Mouse (Mus musculus) frontal cortex, postnatal 36 days (tissue): ENCODE measurements around the gene Gmds.
A peak's percentile ranks its signal among the peaks of the same experiment; 100 is the strongest.

Source experiments
- DNase-seq, 2 experiments: peaks; one replicate each; pipeline ENCODE4 v3.0.0; 2022; ENCODE audit warnings: low spot score in 2 of 2

The Gmds gene

DNA sequence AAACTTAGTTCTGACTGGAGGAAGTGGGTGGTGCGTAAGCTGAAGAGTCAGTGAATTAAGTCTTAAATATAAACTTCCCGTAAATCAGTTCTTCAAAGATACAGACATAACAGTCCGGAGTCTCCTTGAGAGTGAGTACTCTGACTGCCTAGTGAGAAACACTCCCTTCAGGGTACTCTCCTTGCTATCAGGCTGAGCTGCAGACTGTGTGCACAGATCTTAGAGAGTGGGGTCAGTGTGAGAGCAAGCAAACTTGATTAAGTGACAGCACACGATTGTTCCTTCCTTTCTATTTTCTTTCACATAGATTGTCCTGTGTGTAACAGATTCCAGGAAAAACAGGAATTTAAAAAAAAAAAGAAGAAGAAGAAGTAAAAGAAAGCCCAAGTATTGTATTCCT is 382.4 kb downstream of the Gmds start:
- DNase-seq: no peak

DNA sequence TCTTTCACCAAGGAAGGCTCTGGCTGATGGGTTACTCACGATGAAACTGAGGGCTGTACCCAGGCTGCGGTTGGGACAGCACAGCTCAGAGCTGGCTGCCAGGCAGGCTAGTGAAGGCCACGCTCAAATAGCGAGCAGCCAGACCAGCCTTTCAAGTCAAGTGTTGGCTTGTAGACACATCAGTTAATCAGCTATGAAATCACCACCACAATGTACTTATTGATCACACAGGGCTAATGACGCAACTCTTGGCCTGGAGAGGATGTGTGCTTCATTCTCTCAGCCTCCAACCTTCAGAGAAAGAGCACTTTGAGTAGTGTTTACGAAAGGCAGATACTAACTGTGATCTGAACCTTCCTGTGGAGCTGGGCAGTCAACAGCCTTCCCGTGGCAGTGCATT is 383.4 kb downstream of the Gmds start:
- no peak for DNase-seq

DNA sequence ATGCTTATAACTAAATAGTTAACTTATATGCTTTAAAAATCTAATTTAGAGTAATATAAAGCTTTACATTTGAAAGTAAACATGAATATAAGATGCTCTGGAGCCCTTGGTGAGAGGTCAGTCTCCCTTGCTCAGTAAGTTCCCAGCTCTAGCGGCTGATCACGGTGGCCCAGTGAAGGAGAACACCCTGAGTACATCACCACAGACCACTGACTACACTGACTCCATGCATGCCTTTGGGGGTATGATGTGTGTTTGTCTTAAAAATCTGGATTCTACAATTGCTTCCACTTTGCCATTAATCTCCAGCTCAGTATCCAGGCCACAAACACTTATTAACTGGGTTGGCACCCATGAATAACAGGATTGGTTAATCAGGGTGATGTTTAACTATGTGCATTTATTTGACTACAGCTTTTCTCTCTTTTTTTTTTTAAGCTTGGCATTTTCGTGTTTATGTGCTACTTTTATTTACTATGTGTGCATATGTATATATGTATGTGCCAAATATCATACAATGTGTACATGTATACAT is 393.8 kb downstream of the Gmds start:
- DNase-seq: no peak

DNA sequence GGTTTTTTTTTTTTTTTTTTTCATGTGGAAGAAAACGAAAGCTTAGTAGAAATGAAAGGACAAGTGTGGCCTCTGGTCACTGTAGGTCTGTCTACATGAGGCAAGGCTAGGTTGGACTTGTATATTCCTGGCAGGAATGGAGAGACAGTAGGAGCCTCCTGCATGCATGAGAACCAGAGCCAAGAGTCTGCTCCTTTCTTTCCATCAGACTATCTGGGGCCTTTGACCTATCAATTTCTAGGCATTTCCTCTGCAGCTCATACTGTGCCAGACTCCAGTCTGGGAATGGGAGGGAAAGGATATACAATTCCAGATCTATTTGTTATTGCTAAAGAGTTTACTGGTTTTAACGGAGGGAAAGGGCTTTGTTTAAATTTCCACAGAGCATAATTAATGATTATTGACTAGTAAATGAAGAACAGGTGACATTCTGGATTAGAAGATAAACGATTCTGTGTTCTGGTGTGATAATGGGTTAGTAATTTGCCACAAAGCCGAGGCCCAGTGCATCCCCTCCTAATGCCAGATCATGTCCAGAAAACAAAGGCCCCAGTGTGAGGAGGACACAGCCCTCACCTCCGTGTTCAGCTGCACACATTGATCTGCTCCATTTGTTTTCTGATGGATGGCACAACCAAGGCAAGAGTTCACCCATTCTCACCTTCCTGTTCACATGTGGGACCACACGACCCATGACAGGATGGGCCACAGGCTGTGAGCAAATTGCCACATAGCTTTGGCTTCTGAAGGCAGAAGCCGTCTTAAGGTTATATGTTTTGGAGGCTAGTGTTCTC is 394.9 kb downstream of the Gmds start:
- DNase-seq: no peak

DNA sequence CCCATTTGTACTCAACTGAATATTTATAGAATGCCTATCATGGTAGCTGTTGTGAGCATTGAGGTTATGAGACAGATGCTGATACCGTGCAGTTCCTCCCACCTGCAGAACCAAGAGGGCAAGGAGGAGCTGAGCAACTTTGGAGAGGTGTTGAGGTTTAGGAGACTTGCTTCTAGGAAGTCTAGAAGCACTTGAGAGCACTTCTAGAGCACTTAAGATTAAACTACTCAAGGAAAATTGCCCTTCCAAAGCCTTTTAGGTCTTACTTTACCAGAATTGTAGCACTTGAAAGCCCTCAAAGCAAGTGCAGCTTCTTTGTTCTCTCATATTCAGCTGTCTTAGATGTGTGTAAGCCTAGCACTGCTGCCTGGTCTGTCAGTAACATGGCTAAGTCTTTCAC is 409.2 kb downstream of the Gmds start:
- DNase-seq: no peak

DNA sequence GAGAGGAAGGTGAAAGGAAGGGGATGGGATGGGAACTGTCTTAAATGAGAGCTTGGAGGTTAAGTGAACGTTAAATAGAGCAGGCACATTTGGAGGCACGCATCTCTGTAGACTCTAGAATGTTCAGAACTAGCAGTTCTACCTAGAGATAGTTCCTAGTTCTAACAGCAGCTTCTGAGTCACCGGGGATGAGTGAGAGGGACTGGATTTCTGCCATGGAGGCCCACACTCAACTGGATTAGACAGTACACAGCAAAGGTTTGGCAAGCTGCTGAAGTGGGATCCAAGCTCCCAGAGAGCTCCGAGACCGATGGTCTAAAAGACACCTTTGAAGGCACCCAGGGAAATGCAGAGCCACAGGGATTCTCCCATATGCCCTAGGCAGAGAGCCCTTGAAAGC is 411.9 kb downstream of the Gmds start:
- peak; percentile 55 to 69 for DNase-seq

DNA sequence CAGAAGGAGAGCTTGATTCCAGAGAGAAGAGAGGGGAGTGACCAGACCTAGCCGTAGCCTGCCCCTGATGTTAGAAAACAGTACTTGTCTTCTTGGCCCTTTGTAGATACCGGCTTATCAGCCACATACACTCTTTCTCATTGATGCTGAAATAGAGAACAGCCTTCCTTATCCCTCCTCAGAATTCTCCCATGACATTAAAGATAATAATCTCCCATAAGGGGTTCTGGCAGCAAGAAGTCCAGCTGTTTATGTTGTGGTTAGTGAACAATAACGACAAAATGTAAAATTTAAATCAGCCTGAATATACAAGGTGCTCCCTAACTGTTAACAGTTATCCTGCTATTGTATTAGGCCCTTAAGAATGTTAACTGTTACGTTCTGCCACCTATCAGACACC is 414.0 kb downstream of the Gmds start:
- no peak for DNase-seq

DNA sequence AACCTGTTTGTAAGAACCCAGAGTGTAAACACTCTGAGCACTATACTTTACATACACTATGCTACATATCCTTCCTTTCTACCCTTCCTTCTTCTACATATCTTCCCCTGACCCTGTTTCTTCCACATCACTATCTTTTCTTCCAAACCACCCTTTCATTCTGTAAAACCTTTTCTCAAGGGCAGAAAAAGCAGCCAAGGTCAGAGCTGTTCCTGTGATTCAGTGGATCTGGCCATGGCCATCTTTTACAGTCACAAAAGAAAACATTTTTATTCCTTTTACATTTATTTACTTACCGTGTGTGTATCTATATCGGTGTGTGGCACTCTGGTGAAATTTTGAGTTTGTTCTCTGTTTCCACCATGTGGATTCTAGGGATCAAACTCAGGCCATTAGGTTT is 418.8 kb downstream of the Gmds start:
- no peak for DNase-seq

DNA sequence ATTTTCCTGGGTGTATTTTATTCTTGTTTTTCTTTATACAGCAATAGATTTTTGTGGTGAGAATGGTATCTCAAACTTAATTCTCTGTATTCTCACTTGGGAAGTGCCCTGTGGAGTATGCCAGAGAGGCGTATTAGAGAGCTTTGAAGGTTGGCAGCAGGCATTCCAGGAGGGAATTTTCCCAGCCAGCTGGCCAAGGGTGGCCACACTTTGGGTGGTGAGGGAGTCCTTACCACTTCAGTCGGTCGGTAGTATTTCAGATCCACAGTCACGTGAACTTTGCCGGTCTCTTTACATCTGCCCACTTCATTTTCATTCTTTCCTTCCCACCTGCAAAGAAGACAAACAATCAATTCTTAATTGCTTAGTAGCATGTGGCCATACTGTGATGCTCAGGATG is 421.2 kb downstream of the Gmds start:
- DNase-seq: no peak

DNA sequence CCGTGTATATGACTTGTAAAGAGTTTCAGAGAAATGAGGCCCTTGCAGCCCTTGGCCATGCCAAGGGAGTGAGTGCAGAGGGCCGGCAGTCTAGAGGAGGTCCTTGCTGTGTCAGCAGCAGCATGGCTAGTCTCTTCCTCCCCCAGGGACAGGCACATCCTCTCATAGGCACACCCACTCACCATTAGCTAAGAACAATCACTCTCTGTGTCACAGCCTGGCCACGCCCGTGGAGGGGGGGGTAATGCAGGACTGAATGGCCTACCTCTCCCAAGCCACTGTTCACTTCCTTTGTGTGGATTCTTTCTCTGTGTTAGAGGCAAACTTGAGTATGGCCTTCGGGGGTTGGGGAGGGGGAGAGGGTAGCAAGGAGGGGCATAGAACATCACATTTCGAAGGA is 422.8 kb downstream of the Gmds start:
- DNase-seq: no peak

DNA sequence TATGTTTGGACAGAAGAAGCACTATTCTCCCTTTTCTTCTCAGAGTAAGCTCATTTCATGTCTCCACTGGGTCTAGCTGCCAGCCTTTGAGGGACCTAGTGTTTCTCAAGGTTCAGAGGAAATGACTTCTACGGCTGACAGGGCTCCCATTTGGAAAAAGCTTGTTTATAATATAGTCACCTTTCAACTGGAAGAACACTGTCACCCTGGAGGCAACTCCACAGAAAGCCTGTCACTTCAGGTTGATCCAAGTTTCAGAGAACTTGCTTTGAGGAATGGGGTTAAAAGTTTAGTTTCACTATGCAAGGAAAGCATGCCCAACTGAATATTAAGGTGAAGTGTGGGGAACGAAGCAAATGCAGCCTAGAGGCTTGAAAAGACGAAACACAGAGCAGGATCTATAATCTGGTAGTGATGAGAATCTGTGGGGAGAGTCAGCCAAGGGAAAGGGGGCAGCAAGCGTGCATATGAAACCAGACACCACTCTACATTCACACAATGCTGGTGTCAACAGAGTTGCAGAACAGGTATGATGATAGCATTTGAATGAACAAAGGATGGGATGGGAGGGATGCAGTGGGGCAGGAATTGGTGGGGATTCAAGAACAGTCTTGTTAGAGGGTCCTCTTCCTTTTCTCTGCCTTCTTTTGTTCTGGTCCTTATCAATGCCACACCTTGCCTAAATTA is 423.5 kb downstream of the Gmds start:
- no peak for DNase-seq

DNA sequence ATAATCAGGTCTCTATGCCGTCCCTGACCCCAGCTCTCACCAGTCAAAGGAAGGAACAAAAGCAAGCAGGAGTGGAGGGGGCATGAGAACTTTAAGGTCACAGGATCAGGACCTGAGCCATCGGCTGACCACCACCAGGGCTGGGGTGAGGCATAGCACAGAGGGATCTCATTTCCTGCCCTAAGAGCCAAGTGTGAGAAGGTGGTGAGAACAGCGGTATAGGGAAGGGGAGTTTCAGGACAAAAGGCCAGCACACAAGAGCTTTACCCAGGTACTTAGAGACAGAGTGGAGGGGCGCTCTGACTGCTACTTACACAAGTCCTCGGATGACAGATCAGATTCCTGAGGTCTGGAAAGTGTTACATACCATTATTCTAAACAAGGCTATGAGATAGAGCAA is 426.6 kb downstream of the Gmds start:
- DNase-seq: no peak

DNA sequence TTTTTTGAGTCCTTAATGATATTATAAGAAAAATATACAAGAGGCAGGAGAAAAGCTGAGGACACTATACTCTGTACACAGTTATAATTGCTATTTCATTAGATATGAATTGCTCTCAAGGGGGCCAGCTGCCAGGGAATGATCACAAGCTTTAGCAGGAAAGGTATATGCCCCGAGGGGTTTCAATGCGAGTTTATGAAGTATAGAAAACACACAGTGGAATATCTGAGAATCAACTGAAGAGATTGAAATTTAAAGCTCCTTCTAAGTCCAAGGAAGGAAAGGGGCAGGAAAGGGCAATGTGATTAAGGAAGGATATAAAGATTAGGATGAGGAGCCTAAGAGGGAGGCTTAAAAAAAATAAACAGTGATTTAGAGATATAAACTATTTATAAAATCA is 427.2 kb downstream of the Gmds start:
- DNase-seq: no peak

DNA sequence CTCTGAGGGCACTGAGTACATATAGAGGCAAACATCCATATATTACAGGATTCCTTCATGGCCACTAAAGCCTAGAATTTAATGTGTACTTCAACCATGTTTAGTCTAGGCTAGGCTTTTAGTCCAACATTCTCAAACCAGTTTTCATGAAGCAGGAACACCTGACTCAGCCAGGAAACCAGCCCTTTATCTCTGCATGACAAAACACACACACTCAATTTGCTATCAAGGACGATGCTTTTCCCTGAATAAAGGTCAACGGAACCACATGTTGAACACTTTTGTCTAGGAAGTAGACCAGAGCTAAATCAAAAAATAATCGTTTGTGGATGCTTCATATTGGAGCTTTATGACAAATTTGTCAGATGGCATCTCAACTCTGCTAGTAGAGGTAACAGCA is 429.5 kb downstream of the Gmds start:
- no peak for DNase-seq

DNA sequence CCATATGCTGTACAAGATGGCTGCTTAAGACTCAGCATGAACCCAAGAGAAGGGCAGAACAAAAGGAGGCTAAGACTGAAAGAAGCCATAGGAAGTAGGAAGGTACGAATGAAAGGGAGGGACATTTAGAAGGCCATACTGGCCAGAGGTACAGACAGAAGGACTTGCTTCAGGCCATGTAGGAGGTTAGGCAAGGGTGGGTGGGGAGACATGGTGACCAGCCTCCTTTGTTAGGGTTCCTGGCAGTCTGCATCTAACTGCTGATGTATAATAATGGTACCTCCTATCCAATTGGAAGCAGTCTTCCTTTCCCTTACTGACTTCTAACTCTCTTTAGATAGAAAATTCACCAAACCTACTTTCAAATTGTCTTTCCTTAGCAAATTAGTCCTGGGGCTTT is 432.0 kb downstream of the Gmds start:
- DNase-seq: no peak

DNA sequence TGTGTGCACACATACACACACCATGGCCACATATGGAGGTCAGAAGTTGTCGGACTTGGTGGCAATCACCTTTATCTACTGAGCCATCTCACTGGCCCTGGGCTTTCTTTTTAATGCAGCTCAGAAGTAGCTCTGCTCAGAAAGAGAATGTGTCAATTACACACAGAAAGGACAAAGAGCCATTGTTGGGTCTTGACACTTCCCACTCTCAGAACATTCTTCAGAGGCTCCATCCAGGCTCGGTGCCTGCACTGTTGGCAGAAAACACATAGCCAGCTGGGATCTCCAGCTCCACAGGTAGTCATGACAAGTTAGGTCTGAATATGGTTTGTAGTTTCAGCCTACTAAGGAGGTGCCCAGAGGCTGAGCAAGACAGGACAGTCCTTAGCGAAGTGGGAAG is 438.3 kb downstream of the Gmds start:
- peak in 1 of 2 experiments; percentile 22 for DNase-seq

DNA sequence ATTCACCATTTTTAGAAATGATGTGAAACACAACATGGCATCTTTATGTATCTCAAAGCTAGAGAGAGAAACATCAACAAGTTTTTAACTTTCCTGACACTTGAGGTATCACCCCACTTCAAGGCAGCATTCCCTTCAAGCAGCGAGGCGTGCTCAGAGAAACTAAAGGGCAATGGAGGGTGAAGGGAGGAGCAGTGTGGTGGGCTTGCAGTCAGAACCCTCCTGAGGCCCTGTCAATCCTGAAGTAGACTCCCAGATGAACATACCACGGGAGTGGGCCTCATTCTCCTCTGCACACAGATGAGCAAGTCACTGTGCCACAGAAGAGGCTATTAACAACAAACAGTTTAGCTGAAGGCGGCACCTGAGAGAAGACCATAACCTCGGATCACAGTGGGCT is 439.1 kb downstream of the Gmds start:
- DNase-seq: no peak

DNA sequence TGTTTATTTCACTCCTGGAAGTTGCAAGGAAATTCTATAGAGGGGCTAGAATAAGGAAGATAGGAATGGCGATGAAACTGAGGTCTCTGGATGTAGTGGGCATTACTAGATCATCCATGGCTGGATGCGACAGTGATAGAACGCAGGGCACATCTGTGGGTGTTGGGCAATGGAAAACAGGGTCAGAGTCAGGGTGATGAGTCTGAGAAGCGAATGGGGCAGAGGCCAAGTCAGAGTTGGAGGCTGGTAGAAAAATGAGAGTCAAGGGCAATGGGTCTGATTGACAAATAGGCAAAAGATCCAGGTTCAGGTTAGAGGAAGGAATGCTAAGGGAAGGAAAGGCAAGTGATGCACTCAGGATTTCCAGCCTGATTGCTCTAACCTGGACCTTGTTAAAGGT is 441.0 kb downstream of the Gmds start:
- no peak for DNase-seq

DNA sequence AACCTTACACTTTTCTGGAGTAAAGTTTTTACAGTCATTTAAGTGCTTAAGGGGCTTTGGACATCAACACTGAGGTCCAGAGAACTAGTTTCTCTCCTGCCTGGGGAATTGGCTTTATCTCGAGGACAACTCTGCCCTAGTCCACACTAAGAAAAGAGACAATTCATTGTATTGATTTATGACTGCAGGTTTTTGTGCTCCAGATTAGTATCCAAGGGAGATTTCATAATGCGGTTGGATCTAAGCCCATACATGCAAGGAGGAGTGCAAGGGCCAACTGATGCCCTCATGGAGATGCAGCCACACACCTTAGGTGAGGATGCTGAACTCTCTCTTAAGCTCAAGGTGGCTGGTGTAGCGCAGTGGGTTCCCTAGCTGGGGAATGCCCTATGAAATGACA is 444.0 kb downstream of the Gmds start:
- DNase-seq: no peak

DNA sequence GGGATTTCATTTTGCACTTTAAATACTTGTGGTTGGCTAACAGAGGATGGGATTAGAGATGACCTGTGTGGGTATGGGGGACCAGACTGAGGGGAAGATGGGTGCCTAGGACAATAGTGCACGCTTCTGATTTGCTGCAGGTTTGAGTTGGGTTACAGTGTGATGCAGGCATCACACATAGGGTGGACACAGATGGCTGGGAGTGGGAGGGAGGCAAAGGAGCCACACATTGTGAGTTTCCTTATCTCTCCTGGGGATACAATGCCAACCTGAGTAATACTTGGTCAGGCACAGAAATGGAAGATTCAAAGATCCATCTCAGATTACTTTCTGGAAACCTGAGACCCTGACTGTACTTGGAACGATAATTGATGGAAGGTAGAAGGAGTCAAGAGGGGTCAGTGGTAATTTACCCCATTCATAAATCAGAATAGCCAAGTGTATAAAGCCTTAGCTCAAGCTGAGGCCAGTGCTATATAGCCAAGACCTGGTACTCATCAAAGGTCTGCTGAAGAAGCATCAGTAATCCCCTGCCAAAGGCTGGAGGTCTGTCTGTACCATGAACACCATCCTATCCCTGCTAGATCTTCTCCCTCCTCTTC is 445.5 kb downstream of the Gmds start:
- no peak for DNase-seq

DNA sequence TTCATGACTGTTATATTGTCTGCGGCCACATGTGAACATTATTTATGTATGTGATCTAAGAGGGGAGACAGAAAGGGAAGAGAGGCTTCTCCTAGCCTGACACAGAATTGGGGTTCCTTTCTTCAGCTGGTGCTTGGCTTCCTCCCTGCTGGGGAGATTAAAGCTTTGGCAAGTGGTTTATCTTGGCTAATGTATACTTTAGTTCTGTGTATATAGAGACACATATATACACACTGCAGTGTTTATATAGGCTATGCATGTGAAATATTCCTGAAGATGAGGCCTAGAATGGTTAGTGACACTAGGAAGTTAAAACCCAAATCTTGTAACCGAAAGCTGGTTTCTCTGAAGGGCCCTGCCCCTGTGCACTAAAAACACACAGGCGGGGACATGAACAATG is 450.0 kb downstream of the Gmds start:
- no peak for DNase-seq

DNA sequence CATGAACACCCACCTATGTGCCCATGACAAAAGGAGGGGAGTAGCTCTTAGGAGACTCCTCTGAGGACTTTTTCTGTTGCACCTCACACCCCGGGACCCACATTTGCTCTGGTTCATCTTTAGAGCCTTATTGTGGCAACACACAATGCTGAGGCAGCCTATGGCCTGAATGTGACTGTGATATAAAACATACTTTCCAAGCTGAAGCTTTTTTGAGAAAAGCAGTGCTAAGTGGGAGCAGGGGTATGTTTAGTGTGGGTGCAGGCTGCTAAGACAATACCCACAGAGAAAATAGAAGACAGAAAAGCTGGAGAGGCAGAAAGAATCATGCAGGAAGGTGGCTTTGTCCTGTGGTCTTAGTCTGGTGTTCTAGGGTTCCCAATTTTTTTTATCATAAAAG is 452.8 kb downstream of the Gmds start:
- peak in 1 of 2 experiments; percentile 23 for DNase-seq
